Comparison of ENCODE assay signal across 20 mouse cellular contexts in genomic region chr2:68281575-68281974, GRCm38 (mm10).
DNase-seq lines count a peak whose midpoint lies in the region; ATAC-seq and TF ChIP-seq lines count a peak whose summit lies in the region.
"Had no signal": no experiment of that assay in that cellular context is flagged by ENCODE, and none has a peak within 500 bp of the region (broad histone marks: within the 10 kb centered on the region; RNA-seq: fewer than 3 reads in every experiment).

No protein-coding gene starts in this region.

- no peaks in the 10 kb centered on the region for H3K9me3 ChIP-seq in midbrain, embryonic 11.5 days (ENCODE audit: control insufficient read depth, low read length)
- H3K9me3 ChIP-seq: embryonic facial prominence, embryonic 13.5 days; embryonic facial prominence, embryonic 15.5 days; forebrain, embryonic 12.5 days had no signal

- H3K27me3 ChIP-seq in midbrain, embryonic 11.5 days (ENCODE audit: control insufficient read depth, insufficient read depth, low read length), result no peaks in the 10 kb centered on the region
- H3K27me3 ChIP-seq: embryonic facial prominence, embryonic 13.5 days; embryonic facial prominence, embryonic 15.5 days; forebrain, embryonic 12.5 days had no signal

- ATAC-seq in midbrain, embryonic 11.5 days (ENCODE audit: low FRiP score), result no peak
- ATAC-seq: forebrain, embryonic 14.5 days; forebrain, embryonic 16.5 days had no signal

- H3K36me3 ChIP-seq in midbrain, embryonic 11.5 days (ENCODE audit: control insufficient read depth, insufficient read depth, low read length), result 0 out of 2 replicates have a peak, but pooled peaks cover 6% of the 10 kb centered on the region

- H3K4me2 ChIP-seq in midbrain, embryonic 11.5 days, result no peak overlapping the region
- H3K4me2 ChIP-seq: embryonic facial prominence, embryonic 13.5 days; embryonic facial prominence, embryonic 15.5 days; forebrain, embryonic 12.5 days had no signal

- H3K9ac ChIP-seq in midbrain, embryonic 11.5 days (ENCODE audit: low read length), result no peak overlapping the region
- H3K9ac ChIP-seq: embryonic facial prominence, embryonic 13.5 days; embryonic facial prominence, embryonic 15.5 days; forebrain, embryonic 12.5 days had no signal

- no peaks in the 10 kb centered on the region for H3K4me1 ChIP-seq in midbrain, embryonic 11.5 days (ENCODE audit: control insufficient read depth, insufficient read depth, low read length)
- H3K4me1 ChIP-seq: embryonic facial prominence, embryonic 13.5 days; embryonic facial prominence, embryonic 15.5 days; forebrain, embryonic 10.5 days; forebrain, embryonic 12.5 days had no signal

- no peak for TF ChIP-seq CTCF in layer of hippocampus, adult 2 months (conservative IDR thresholded peaks at IDR 0.05)

- DNase-seq in layer of hippocampus, adult 2 months (ENCODE audit: low spot score in 2 of 2), result peak in 1 of 2 experiments; percentile 61
- DNase-seq in layer of hippocampus, postnatal 10 days (ENCODE audit: low spot score in 2 of 2), result no peak
- DNase-seq in layer of hippocampus, adult 9-10 months (ENCODE audit: low spot score), result peak; percentile 56
- DNase-seq in layer of hippocampus, postnatal 36 days, result peak; percentile 28 to 39
- no peak for DNase-seq in lung, postnatal 25 days (ENCODE audit: low spot score)
- no peak for DNase-seq in midbrain, embryonic 11.5 days (ENCODE audit: low spot score, missing footprints)
- DNase-seq: adrenal gland, adult 2 months; adrenal gland, postnatal 10 days; adrenal gland, postnatal 25 days; cerebellum, adult 11-12 months; cerebellum, adult 2 months; cerebellum, adult 9-10 months; cerebellum, postnatal 25 days had no signal

- H3K4me3 ChIP-seq in layer of hippocampus, adult 2 months, result no peak overlapping the region
- no peak overlapping the region for H3K4me3 ChIP-seq in midbrain, embryonic 11.5 days (ENCODE audit: low read depth, low read length)
- H3K4me3 ChIP-seq: embryonic facial prominence, embryonic 13.5 days; embryonic facial prominence, embryonic 15.5 days; erythroblast, embryonic 14.5 days; forebrain, embryonic 10.5 days; forebrain, embryonic 12.5 days had no signal

- H3K27ac ChIP-seq in layer of hippocampus, adult 2 months, result peak overlapping the region; percentile 81
- no peak overlapping the region for H3K27ac ChIP-seq in midbrain, embryonic 11.5 days (ENCODE audit: low read depth, low read length)
- H3K27ac ChIP-seq: embryonic facial prominence, embryonic 13.5 days; embryonic facial prominence, embryonic 15.5 days; forebrain, embryonic 10.5 days; forebrain, embryonic 12.5 days had no signal

- 90% methylated on average over 3 of the region's 3 CpGs for WGBS in midbrain, embryonic 11.5 days

Comparison
In these comparisons a context has a peak if more than half of its experiments do, and no peak if none do; other contexts are left out.
1. DNase-seq: peak in layer of hippocampus, adult 9-10 months (single experiment) and layer of hippocampus, postnatal 36 days (2 of 2); none in layer of hippocampus, postnatal 10 days (0 of 2), lung, postnatal 25 days (single experiment) and midbrain, embryonic 11.5 days (single experiment).